8 mouse cellular contexts compared by ENCODE assay signal in genomic region chr15:9140684-9141171, GRCm38 (mm10). TPM values are rescaled to one million over a fixed set of nuclear protein-coding genes. Genes with fewer than 3 reads are reported as not detected.
DNase-seq lines count a peak whose midpoint lies in the region; ATAC-seq lines count a peak whose summit lies in the region.

No protein-coding gene starts in this region.

- peak overlapping the region; percentile 76 for H3K4me2 ChIP-seq in limb, embryonic 12.5 days
- peak overlapping the region; percentile 69 for H3K4me2 ChIP-seq in midbrain, embryonic 12.5 days (replicated peaks)

- no peaks in the 10 kb centered on the region for H3K27me3 ChIP-seq in limb, embryonic 12.5 days
- H3K27me3 ChIP-seq in midbrain, embryonic 12.5 days: no peaks in the 10 kb centered on the region

- H3K9ac ChIP-seq in limb, embryonic 12.5 days (replicated peaks): peak overlapping the region; percentile 78
- peak overlapping the region; percentile 78 for H3K9ac ChIP-seq in midbrain, embryonic 12.5 days (replicated peaks)

- no peak overlapping the region for H3K27ac ChIP-seq in brown adipose tissue, adult 24 weeks (replicated peaks; ENCODE audit: low read depth, low read length)
- H3K27ac ChIP-seq in limb, embryonic 12.5 days: peak overlapping the region; percentile 83
- H3K27ac ChIP-seq in midbrain, embryonic 12.5 days (replicated peaks): peak overlapping the region; percentile 84

- 0% methylated on average over 36 of the region's 37 CpGs for WGBS in limb, embryonic 12.5 days
- WGBS in midbrain, embryonic 12.5 days: 1% methylated on average over 37 of the region's 37 CpGs

- peak; percentile 34 for DNase-seq in gastrocnemius, postnatal 14 days
- no peak for DNase-seq in gastrocnemius, adult 8-10 months (ENCODE audit: low spot score in 2 of 2)
- DNase-seq in 3T3-L1 (ENCODE audit: low read depth, low spot score): peak; percentile 57
- DNase-seq in layer of hippocampus, postnatal 36 days: no peak

- no peaks in the 10 kb centered on the region for H3K9me3 ChIP-seq in limb, embryonic 12.5 days
- no peaks in the 10 kb centered on the region for H3K9me3 ChIP-seq in midbrain, embryonic 12.5 days

- peak; percentile 20 to 54 for ATAC-seq in hematopoietic stem cell, adult 5-6 weeks (replicated peaks in 1 of 2; ENCODE audit: insufficient read depth in 1 of 2, low FRiP score in 2 of 2, low TSS enrichment in 1 of 2, low read depth in 1 of 2, poor library complexity in 2 of 2, severe bottlenecking in 2 of 2)
- peak; percentile 88 for ATAC-seq in limb, embryonic 12.5 days (ENCODE audit: insufficient number of reproducible peaks, insufficient read depth, low FRiP score, low TSS enrichment, low read depth)
- peak; percentile 92 for ATAC-seq in midbrain, embryonic 12.5 days (ENCODE audit: low FRiP score, low read depth)

- H3K4me1 ChIP-seq in brown adipose tissue, adult 24 weeks (ENCODE audit: control insufficient read depth, insufficient read depth, insufficient read length, low read length): no peaks in the 10 kb centered on the region
- H3K4me1 ChIP-seq in limb, embryonic 12.5 days (replicated peaks): peaks cover 15% of the 10 kb centered on the region
- peaks cover 25% of the 10 kb centered on the region for H3K4me1 ChIP-seq in midbrain, embryonic 12.5 days

- peak overlapping the region; percentile 84 for H3K4me3 ChIP-seq in brown adipose tissue, adult 24 weeks (ENCODE audit: insufficient read depth, low read depth, low read length)
- H3K4me3 ChIP-seq in limb, embryonic 12.5 days (replicated peaks): peak overlapping the region; percentile 78
- H3K4me3 ChIP-seq in midbrain, embryonic 12.5 days: peak overlapping the region; percentile 90

- intact Hi-C loops in gastrocnemius, postnatal 14 days (cut with DNase I; ENCODE audit: low total_unique reads): no loop called here

- peaks cover 34% of the 10 kb centered on the region for H3K36me3 ChIP-seq in limb, embryonic 12.5 days
- peaks cover 21% of the 10 kb centered on the region for H3K36me3 ChIP-seq in midbrain, embryonic 12.5 days

RNA-seq across cellular contexts. Expression of gene Lmbrd2, which starts 0.4 kb away (rescaled TPM):
- total RNA-seq in gastrocnemius, postnatal 14 days (2021): 10 to 100 TPM; 12.7 to 14.6 TPM
- 10 to 100 TPM; 15.9 to 19.6 (median 16.6) TPM for total RNA-seq in gastrocnemius, adult 8-10 months (2022)
- polyA plus RNA-seq in brown adipose tissue, adult 24 weeks (2012; ENCODE audit: insufficient read depth, insufficient read length, missing spikeins): 8.2 and 12.3 TPM in 2 replicates
- total RNA-seq in hematopoietic stem cell, adult 5-6 weeks (2017): 11.3 and 13.8 TPM in 2 replicates
- 3.4 and 3.5 TPM in 2 replicates for polyA plus RNA-seq in limb, embryonic 12.5 days (2016; fragmentation: Nextera tagmentation; extraction: Ambion mirVana)
- polyA plus RNA-seq in midbrain, embryonic 12.5 days (2016; fragmentation: Nextera tagmentation; extraction: Ambion mirVana): 3.4 and 3.5 TPM in 2 replicates
- 10 to 100 TPM; 56.8 to 62.8 TPM for total RNA-seq in layer of hippocampus, postnatal 36 days (2021)

RNA-seq across cellular contexts. Expression of gene Skp2, which starts 14.5 kb away (rescaled TPM):
- total RNA-seq in gastrocnemius, postnatal 14 days (2021): 1 to 10 TPM; 2.0 to 2.6 TPM
- under 1 TPM; 0.15 to 0.53 (median 0.35) TPM for total RNA-seq in gastrocnemius, adult 8-10 months (2022)
- 0.87 and 0.92 TPM in 2 replicates for polyA plus RNA-seq in brown adipose tissue, adult 24 weeks (2012; ENCODE audit: insufficient read depth, insufficient read length, missing spikeins)
- total RNA-seq in hematopoietic stem cell, adult 5-6 weeks (2017): 12.6 and 13.1 TPM in 2 replicates
- 139 and 140 TPM in 2 replicates for polyA plus RNA-seq in limb, embryonic 12.5 days (2016; fragmentation: Nextera tagmentation; extraction: Ambion mirVana)
- 85.9 and 86.1 TPM in 2 replicates for polyA plus RNA-seq in midbrain, embryonic 12.5 days (2016; fragmentation: Nextera tagmentation; extraction: Ambion mirVana)
- 1 to 10 TPM; 5.2 to 5.3 TPM for total RNA-seq in layer of hippocampus, postnatal 36 days (2021)

Comparison
In these comparisons a context has a peak if more than half of its experiments do, and no peak if none do; other contexts are left out.
1. DNase-seq: peak in gastrocnemius, postnatal 14 days (single experiment) and 3T3-L1 (single experiment); none in gastrocnemius, adult 8-10 months (0 of 2) and layer of hippocampus, postnatal 36 days (0 of 2).
2. ATAC-seq: peak in every context shown above with its lines; median percentile 92 in midbrain, embryonic 12.5 days; 88 in limb, embryonic 12.5 days; 37 in hematopoietic stem cell, adult 5-6 weeks.
3. Peak in every context shown above with its lines, with median percentiles within 50 percentile points of each other: H3K4me3 ChIP-seq.